Mouse (Mus musculus) brain, adult 10 weeks (tissue): ENCODE measurements around the gene Agfg2. TPM values are rescaled to one million over a fixed set of nuclear protein-coding genes. Genes with fewer than 3 reads are reported as not detected.

ENCODE experiments used
- polyA plus RNA-seq: library from polyadenylated mRNA; stranded (reverse); fragments of 350-450 nt; fragmentation: Illumina TruSeq; extraction: RNeasy Lipid Tissue Mini Kit (QIAGEN cat#74804); gene quantifications from one replicate; pipeline ENCODE4 v1.2.3, GENCODE M21; 2015; ENCODE audit warnings: low read depth, low replicate concordance

Agfg2 gene
- 33.0 TPM for polyA plus RNA-seq

GRCm38 (mm10) chr5:137684294-137685123 lies at the start of gene Agfg2:
TSS of gene Agfg2 (minus strand) at chr5:137684726.

GRCm38 (mm10) chr5:137645652-137646091 lies 38.9 kb downstream of the Agfg2 start, which contains the start of gene Irs3:
TSS of gene Irs3 (minus strand) at chr5:137645714.

GRCm38 (mm10) chr5:137641054-137641453 lies 43.5 kb downstream of the Agfg2 start, which contains the start of gene Sap25:
TSS of gene Sap25 (plus strand) at chr5:137641334.

GRCm38 (mm10) chr5:137628498-137629305 lies 55.8 kb downstream of the Agfg2 start, which contains the start of the genes Fbxo24, Lrch4 and Gm20605:
TSS of gene Fbxo24 (minus strand) at chr5:137629002.
TSS of gene Lrch4 (plus strand) at chr5:137629121.
TSS of gene Gm20605 (plus strand) at chr5:137629175.

GRCm38 (mm10) chr5:137613550-137613949 lies 71.0 kb downstream of the Agfg2 start, which contains the start of gene Pcolce:
TSS of gene Pcolce (minus strand) at chr5:137613784.

GRCm38 (mm10) chr5:137600619-137601364 lies 83.7 kb downstream of the Agfg2 start, which contains the start of gene Mospd3:
TSS of gene Mospd3 (minus strand) at chr5:137601058.

Other genes starting within 250 kb of the Agfg2 start
- gene Zan, start 207.7 kb downstream of the Agfg2 start, polyA plus RNA-seq: 0.09 TPM
- gene Pop7, start 182.2 kb downstream of the Agfg2 start, polyA plus RNA-seq: 31.7 TPM
- gene Gigyf1, start 166.2 kb downstream of the Agfg2 start, polyA plus RNA-seq: 28.4 TPM
- gene Epo, start 151.5 kb downstream of the Agfg2 start, polyA plus RNA-seq: not detected
- 511 TPM for gene Gnb2, start 151.2 kb downstream of the Agfg2 start, polyA plus RNA-seq
- gene Actl6b, start 131.2 kb downstream of the Agfg2 start, polyA plus RNA-seq: 130 TPM
- gene Tfr2, start 114.9 kb downstream of the Agfg2 start, polyA plus RNA-seq: 7.5 TPM
- 19.5 TPM for gene Mospd3, start 83.7 kb downstream of the Agfg2 start, polyA plus RNA-seq
- gene Pcolce, start 70.9 kb downstream of the Agfg2 start, polyA plus RNA-seq: 12.1 TPM
- not detected for gene Fbxo24, start 55.7 kb downstream of the Agfg2 start, polyA plus RNA-seq
- 10.6 TPM for gene Lrch4, start 55.6 kb downstream of the Agfg2 start, polyA plus RNA-seq
- 8.3 TPM for gene Gm20605, start 55.6 kb downstream of the Agfg2 start, polyA plus RNA-seq
- 4.2 TPM for gene Sap25, start 43.4 kb downstream of the Agfg2 start, polyA plus RNA-seq
- not detected for gene Irs3, start 39.0 kb downstream of the Agfg2 start, polyA plus RNA-seq
- gene Nyap1, start 56.9 kb upstream of the Agfg2 start, polyA plus RNA-seq: 57.5 TPM
- gene Tsc22d4, start 61.0 kb upstream of the Agfg2 start, polyA plus RNA-seq: 226 TPM
- gene Ppp1r35, start 94.1 kb upstream of the Agfg2 start, polyA plus RNA-seq: 25.6 TPM
- 32.0 TPM for gene Mepce, start 102.9 kb upstream of the Agfg2 start, polyA plus RNA-seq
- 9.6 TPM for gene Zcwpw1, start 103.1 kb upstream of the Agfg2 start, polyA plus RNA-seq
- gene Pilra, start 151.6 kb upstream of the Agfg2 start, polyA plus RNA-seq: 1.0 TPM
- gene Pilrb1, start 173.4 kb upstream of the Agfg2 start, polyA plus RNA-seq: not detected
- gene Pilrb2, start 187.1 kb upstream of the Agfg2 start, polyA plus RNA-seq: not detected
- 1.1 TPM for gene Cyp3a13, start 236.9 kb upstream of the Agfg2 start, polyA plus RNA-seq